Mouse (Mus musculus) heart, postnatal 0 days (tissue): Measurements from ENCODE around the gene Sik3.

Experiments
- CTCF ChIP-seq: IDR thresholded peaks from 2 replicates; pipeline ENCODE4 v1.5.1; 2016; ENCODE audit warnings: antibody characterized with exemption, control low read depth, low read depth
- EP300 ChIP-seq: IDR thresholded peaks from 2 replicates; pipeline ENCODE4 v1.6.1; 2016; ENCODE audit warnings: antibody characterized with exemption, low read depth

GRCm38 (mm10) chr9:46142031-46142430 lies 129.4 kb downstream of the Sik3 start:
- no peak for TF ChIP-seq CTCF
- no peak for TF ChIP-seq EP300
